Mouse (Mus musculus): Measurements from ENCODE around the gene 2310011J03Rik. TPM values are rescaled to one million over a fixed set of nuclear protein-coding genes. Genes with fewer than 3 reads are reported as not detected.

The 2310011J03Rik gene
- polyA plus RNA-seq, 1 experiment from 2014 or later, result 44.5 TPM

DNA sequence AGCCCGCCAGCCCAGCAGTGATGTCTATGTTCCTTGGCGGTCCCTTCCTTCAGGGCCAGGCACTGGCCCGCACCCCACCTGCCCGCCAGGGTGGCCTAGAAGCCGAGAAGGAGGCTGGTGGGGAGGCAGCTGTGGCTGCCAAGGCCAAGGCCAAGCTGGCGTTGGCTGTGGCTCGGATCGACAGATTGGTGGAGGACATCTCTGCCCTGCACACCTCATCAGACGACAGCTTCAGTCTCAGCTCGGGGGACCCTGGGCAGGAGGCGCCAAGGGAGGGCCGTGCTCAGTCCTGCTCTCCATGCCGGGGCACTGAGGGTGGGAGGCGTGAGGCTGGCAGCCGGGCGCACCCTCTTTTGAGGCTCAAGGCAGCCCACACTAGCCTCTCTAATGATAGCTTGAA, 8.8 kb downstream of the 2310011J03Rik start:
- peaks cover 100% of the 10 kb centered on the region for H3K36me3 ChIP-seq
- peaks cover 52% of the 10 kb centered on the region for H3K27me3 ChIP-seq
- no peak overlapping the region for H3K4me2 ChIP-seq (replicated peaks)
- no peak overlapping the region for H3K4me3 ChIP-seq
- no peaks in the 10 kb centered on the region for H3K9me3 ChIP-seq
- ATAC-seq (ENCODE audit: low FRiP score, low read depth), result no peak
- WGBS, result 92% methylated on average over 15 of the region's 16 CpGs
- H3K27ac ChIP-seq (replicated peaks), result no peak overlapping the region
- peaks cover 20% of the 10 kb centered on the region for H3K4me1 ChIP-seq
- no peak overlapping the region for H3K9ac ChIP-seq (replicated peaks)

DNA sequence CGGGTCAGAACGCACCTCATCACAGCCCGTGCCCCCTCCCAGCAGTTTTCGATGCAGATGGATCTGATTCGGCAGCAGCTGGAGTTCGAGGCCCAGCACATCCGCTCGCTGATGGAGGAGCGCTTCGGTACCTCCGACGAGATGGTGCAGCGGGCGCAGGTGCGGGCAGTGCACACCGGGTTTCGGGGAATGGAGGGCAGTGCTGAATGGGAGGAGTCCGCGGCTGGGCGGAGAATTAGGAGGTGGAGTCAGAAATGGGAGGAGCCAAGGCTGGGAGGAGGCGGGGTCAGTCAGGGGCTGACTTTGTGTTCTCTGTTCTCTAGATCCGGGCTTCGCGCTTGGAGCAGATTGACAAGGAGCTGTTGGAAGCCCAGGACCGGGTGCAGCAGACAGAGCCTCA, 15.5 kb downstream of the 2310011J03Rik start:
- H3K4me3 ChIP-seq, result no peak overlapping the region
- no peaks in the 10 kb centered on the region for H3K27me3 ChIP-seq
- H3K27ac ChIP-seq (replicated peaks), result no peak overlapping the region
- H3K36me3 ChIP-seq, result peaks cover 78% of the 10 kb centered on the region
- ATAC-seq (ENCODE audit: low FRiP score, low read depth), result no peak
- no peak overlapping the region for H3K9ac ChIP-seq (replicated peaks)
- peaks cover 36% of the 10 kb centered on the region for H3K4me1 ChIP-seq
- no peaks in the 10 kb centered on the region for H3K9me3 ChIP-seq
- 30% methylated on average over 25 of the region's 25 CpGs for WGBS
- peak overlapping the region; percentile 28 for H3K4me2 ChIP-seq (replicated peaks)

DNA sequence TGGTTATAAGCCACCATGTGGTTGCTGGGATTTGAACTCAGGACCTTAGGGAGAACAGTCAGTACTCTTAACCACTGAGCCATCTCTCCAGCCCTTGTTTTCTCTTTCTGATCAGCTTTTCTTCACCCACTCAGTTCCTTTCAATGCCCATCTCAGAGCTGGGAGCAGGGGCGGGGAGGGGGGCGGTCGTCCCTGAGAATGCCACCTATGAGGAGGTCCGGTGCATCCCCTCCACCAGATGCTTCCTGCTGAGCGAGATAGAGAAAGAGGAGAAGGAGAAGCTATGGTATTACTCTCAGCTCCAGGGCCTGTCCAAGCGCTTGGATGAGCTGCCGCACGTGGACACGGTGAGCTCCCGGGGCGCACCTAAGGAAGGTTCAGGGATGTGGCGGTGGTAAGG, 15.9 kb downstream of the 2310011J03Rik start:
- H3K27me3 ChIP-seq, result no peaks in the 10 kb centered on the region; the same call in 1 of the 2 replicates
- H3K36me3 ChIP-seq, result peaks cover 74% of the 10 kb centered on the region
- no peak for ATAC-seq (ENCODE audit: low FRiP score, low read depth)
- H3K4me2 ChIP-seq (replicated peaks), result peak overlapping the region; percentile 28
- WGBS, result 44% methylated on average over 12 of the region's 12 CpGs
- H3K9ac ChIP-seq (replicated peaks), result no peak overlapping the region
- H3K9me3 ChIP-seq, result no peaks in the 10 kb centered on the region
- H3K27ac ChIP-seq (replicated peaks), result no peak overlapping the region
- H3K4me1 ChIP-seq, result peaks cover 40% of the 10 kb centered on the region
- no peak overlapping the region for H3K4me3 ChIP-seq

DNA sequence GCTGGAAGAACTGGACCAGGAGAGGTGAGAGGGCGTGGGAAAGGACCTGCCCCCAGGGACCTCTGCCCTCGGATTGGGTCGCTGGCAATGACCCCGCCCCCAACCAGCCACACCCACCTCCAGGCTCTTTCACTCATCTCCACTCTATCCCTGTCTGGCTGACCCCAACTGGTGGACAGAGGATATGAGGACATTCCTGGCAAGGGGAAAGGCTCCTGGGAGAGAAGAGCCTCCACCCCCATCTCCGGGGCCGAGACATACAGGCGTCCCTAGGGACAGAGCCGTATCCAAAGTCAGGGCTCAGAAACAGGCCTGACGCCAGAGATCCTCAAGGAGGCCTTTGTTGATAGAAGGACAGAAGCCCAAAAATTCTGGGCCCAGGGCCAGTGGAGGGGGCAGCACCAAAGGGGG, 17.9 kb downstream of the 2310011J03Rik start:
- ATAC-seq (ENCODE audit: low FRiP score, low read depth), result no peak
- Histone ChIP-seq H3K4me2 (replicated peaks) (peak overlapping the region; percentile 79), H3K27me3 (no peaks in the 10 kb centered on the region; the same call in 1 of the 2 replicates), H3K4me1 (peaks cover 59% of the 10 kb centered on the region), H3K36me3 (peaks cover 54% of the 10 kb centered on the region), H3K27ac (replicated peaks) (no peak overlapping the region), H3K4me3 (peak overlapping the region; percentile 78), H3K9ac (replicated peaks) (peak overlapping the region; percentile 78), H3K9me3 (no peaks in the 10 kb centered on the region)
- 19% methylated on average over 9 of the region's 9 CpGs for WGBS

DNA sequence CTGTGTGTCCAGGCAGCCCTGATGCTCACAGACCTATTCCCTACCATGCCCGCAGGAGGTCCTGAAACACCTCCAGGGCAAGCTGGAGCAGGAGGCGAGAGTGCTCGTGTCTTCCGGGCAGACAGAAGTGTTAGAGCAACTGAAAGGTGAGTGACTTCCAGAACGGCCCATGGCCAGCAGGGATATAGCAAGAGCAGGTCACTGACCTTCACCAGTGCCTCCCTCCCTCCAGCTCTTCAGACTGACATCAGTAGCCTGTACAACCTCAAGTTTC, 18.3 kb downstream of the 2310011J03Rik start:
- WGBS, result 51% methylated on average over 5 of the region's 5 CpGs
- H3K4me3 ChIP-seq, result peak overlapping the region; percentile 78
- H3K9me3 ChIP-seq, result no peaks in the 10 kb centered on the region
- H3K27me3 ChIP-seq, result no peaks in the 10 kb centered on the region; the same call in 1 of the 2 replicates
- H3K4me2 ChIP-seq (replicated peaks), result peak overlapping the region; percentile 79
- peak overlapping the region; percentile 32; the same call in 1 of the 2 replicates for H3K27ac ChIP-seq (replicated peaks)
- ATAC-seq (ENCODE audit: low FRiP score, low read depth), result no peak
- peaks cover 64% of the 10 kb centered on the region for H3K4me1 ChIP-seq
- H3K36me3 ChIP-seq, result peaks cover 49% of the 10 kb centered on the region
- peak overlapping the region; percentile 78 for H3K9ac ChIP-seq (replicated peaks)

DNA sequence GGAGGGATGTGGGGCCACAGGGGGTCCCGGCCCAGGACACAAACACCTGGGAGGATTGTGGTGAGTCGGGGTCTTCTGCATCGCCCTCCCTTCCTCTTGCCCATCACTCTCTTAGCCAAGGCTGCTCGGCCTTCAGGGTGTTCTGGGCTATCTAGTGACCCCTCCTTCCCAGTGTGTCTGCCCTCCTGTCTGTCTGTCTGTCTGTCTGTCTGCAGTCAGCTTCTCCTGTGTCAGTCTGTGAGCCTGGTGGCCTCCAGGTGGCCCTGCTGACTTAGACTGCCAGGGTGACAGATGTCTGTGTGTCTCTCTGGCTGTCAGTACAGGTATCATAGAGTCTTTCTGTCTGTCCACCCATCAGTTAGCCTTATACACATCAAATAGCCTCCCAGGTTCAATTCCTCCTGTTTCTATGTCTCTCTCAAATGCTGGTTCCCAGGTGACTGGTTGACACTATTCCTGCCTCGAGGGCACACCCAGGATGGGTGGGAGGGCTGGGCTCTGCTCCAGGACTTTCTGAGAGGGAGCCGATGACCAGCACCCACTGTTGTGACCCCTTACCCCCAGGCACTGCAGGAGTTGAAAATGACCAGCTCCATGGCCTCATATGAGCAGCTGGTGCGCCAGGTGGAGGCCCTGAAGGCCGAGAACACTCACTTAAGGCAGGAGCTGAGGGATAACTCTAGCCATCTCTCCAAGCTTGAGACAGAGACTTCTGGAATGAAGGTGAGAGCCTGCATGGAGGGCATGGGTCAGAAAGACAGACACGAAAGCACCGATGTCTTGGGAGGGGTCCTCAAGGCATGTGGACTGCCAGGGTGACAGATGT, 18.9 kb downstream of the 2310011J03Rik start:
- H3K4me1 ChIP-seq, result peaks cover 69% of the 10 kb centered on the region
- 67% methylated on average over 9 of the region's 10 CpGs for WGBS
- no peaks in the 10 kb centered on the region for H3K9me3 ChIP-seq
- no peaks in the 10 kb centered on the region; the same call in none of the 2 replicates for H3K27me3 ChIP-seq
- peak overlapping the region; percentile 98 for H3K27ac ChIP-seq (replicated peaks)
- H3K4me3 ChIP-seq, result peak overlapping the region; percentile 78
- H3K4me2 ChIP-seq (replicated peaks), result peak overlapping the region; percentile 79
- peaks cover 44% of the 10 kb centered on the region for H3K36me3 ChIP-seq
- ATAC-seq (ENCODE audit: low FRiP score, low read depth), result no peak; the same call in 1 of the 2 replicates
- H3K9ac ChIP-seq (replicated peaks), result peak overlapping the region; percentile 78

DNA sequence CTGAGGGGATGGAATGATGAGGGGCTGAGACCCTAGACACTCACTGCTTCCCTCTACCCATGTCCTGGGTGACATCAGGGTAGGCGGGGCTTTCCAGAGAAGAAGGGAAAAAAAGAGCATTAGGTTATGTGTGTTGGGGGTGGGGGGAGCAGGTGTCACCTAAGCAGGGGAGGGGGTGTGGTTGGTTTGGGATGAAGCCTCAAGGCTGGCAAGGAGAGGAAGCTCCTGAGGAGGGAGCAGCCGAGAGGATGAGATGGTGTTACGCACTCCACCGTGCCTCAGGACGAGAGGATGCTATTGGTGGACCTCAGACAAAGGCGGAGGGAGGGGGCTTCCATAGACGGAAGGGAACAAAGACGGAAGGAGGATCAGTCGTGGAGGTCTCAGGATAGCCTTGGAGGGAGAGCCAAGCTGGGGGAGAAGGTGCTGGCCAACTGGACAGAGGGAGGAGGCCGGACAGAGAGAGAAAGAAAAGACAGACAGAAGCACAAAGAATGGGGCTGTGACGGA, 19.6 kb downstream of the 2310011J03Rik start:
- Histone ChIP-seq H3K4me1 (peaks cover 75% of the 10 kb centered on the region), H3K27ac (replicated peaks) (peak overlapping the region; percentile 98), H3K4me2 (replicated peaks) (peak overlapping the region; percentile 79), H3K4me3 (peak overlapping the region; percentile 78), H3K9me3 (no peaks in the 10 kb centered on the region), H3K9ac (replicated peaks) (peak overlapping the region; percentile 98), H3K36me3 (peaks cover 36% of the 10 kb centered on the region), H3K27me3 (no peaks in the 10 kb centered on the region; the same call in none of the 2 replicates)
- 8% methylated on average over 11 of the region's 11 CpGs for WGBS
- ATAC-seq (ENCODE audit: low FRiP score, low read depth), result peak; percentile 70

DNA sequence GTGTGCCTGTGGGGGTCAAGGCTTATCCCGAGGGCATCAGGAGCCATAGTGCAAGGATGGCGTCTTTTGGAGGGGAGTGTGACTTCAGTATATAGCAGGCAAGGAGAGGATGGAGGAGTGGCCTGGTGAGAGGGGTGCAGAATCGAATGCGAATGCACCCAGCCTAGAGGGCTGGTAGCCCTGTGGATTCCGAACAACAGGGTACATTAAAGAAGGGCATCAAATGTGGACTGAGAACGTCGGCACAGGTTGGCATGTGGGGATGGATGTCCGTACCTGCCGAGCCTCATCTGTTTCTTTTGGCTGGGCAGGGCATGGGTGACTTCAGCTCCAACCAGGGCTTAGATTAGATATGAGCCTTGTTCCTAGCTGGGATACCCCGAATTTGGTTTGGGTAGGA, 20.5 kb downstream of the 2310011J03Rik start:
- Histone ChIP-seq H3K9me3 (no peaks in the 10 kb centered on the region), H3K4me2 (replicated peaks) (peak overlapping the region; percentile 79), H3K4me1 (peaks cover 83% of the 10 kb centered on the region), H3K27ac (replicated peaks) (peak overlapping the region; percentile 98), H3K9ac (replicated peaks) (peak overlapping the region; percentile 98), H3K4me3 (peak overlapping the region; percentile 78), H3K27me3 (no peaks in the 10 kb centered on the region; the same call in none of the 2 replicates), H3K36me3 (peaks cover 31% of the 10 kb centered on the region)
- no peak for ATAC-seq (ENCODE audit: low FRiP score, low read depth)
- WGBS, result 51% methylated on average over 10 of the region's 10 CpGs

DNA sequence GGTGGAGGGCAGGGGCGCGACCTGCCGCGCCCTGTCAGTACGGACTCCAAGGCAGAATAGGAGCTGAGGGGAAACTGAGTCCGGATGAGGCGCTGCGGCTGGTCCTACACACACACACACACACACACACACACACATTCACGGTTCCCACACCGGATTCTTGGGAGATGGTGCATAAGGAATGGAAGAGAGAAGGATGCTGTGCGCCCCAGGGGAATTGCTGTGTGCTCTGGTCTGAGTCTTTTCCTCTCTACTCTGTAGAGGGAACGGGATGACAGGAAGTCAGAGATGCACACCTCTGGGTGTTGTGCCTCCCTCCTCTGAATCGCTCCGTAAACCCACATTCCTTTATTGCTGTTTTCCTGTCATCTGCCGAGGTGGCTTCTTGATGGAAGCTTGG, 21.0 kb downstream of the 2310011J03Rik start:
- Histone ChIP-seq H3K4me3 (peak overlapping the region; percentile 78), H3K27me3 (no peaks in the 10 kb centered on the region; the same call in none of the 2 replicates), H3K9me3 (no peaks in the 10 kb centered on the region), H3K9ac (replicated peaks) (peak overlapping the region; percentile 98), H3K4me2 (replicated peaks) (peak overlapping the region; percentile 79), H3K36me3 (peaks cover 31% of the 10 kb centered on the region), H3K27ac (replicated peaks) (peak overlapping the region; percentile 98), H3K4me1 (peaks cover 83% of the 10 kb centered on the region)
- no peak; the same call in 1 of the 2 replicates for ATAC-seq (ENCODE audit: low FRiP score, low read depth)
- 3% methylated on average over 15 of the region's 15 CpGs for WGBS

DNA sequence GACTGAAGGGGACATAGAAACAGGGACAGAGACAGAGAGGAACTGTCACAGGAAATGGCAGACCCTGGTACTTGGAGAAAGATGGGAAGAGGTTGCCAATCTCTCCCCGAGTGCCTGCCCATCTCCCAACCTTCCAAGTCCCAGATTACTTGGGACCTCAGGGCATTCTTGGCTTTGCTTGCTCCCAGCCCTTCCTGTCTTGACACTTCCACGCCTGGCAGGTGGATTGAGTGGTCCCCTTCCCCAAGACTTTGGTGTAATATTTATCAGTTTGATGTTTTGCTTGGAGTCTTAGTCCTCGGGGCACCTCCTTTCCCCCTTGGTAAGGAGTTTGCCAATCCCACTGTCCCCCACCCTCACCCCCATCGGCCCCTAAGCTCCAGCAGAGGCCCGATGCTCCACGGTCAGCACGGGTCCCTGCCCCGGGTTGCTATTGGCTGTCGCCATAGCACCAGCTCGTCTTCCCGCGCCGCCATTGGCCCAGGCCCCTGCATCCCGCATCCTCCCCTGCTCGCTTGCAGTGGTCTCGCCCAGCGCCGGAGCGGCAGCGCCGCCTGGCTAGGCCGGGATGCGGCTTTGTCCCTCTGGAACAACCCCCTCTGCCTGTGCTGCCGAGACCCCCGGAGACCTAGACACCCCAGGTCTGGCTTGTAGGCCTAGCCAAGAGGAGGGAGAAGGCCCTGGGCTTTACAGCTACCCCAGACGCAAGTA, 21.6 kb downstream of the 2310011J03Rik start:
- H3K27ac ChIP-seq (replicated peaks), result peak overlapping the region; percentile 98
- H3K27me3 ChIP-seq, result no peaks in the 10 kb centered on the region; the same call in none of the 2 replicates
- 3% methylated on average over 26 of the region's 26 CpGs for WGBS
- peaks cover 31% of the 10 kb centered on the region for H3K36me3 ChIP-seq
- H3K4me2 ChIP-seq (replicated peaks), result peak overlapping the region; percentile 79
- peak overlapping the region; percentile 78 for H3K4me3 ChIP-seq
- H3K9ac ChIP-seq (replicated peaks), result peak overlapping the region; percentile 98
- no peaks in the 10 kb centered on the region for H3K9me3 ChIP-seq
- ATAC-seq (ENCODE audit: low FRiP score, low read depth), result peak; percentile 80
- H3K4me1 ChIP-seq, result peaks cover 88% of the 10 kb centered on the region

DNA sequence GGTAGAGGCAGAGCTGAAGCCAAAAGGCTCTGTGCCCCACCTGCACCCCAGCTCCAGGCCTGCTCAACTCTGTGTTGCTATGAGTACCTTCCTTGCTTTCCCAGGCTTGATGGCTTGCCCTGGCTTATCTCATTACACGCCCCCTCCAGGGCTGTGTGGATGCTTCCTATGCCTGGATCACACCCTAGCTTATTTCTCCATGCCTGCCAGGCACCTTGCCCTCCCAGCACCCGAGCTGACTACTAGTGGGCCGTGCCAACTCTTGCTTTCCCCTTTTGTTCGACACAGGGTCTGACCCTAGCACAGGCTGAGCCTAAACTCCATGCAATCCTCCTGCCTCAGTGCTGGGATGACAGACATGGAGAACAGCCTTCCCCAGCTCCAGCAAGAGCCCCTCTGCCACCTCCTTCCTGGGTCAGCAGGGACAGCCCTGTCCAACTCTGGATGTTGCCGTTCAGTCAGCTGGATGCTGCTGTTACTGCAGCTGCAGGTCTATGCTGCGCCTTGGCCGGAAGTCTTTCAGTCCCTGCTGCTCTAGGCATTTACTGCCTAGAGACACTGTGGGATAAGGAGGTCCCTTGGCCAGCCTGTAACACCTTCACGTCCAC, 22.7 kb downstream of the 2310011J03Rik start:
- 76% methylated on average over 8 of the region's 8 CpGs for WGBS
- H3K4me1 ChIP-seq, result peaks cover 91% of the 10 kb centered on the region
- no peak for ATAC-seq (ENCODE audit: low FRiP score, low read depth)
- peaks cover 28% of the 10 kb centered on the region for H3K36me3 ChIP-seq
- H3K27me3 ChIP-seq, result no peaks in the 10 kb centered on the region; the same call in none of the 2 replicates
- peak overlapping the region; percentile 79 for H3K4me2 ChIP-seq (replicated peaks)
- H3K9me3 ChIP-seq, result no peaks in the 10 kb centered on the region
- peak overlapping the region; percentile 98 for H3K9ac ChIP-seq (replicated peaks)
- H3K27ac ChIP-seq (replicated peaks), result peak overlapping the region; percentile 98
- 0 out of 2 replicates have a peak overlapping the region, but pooled peaks have one; percentile 43 for H3K4me3 ChIP-seq
